Mouse (Mus musculus) spleen, adult 2 months (tissue): Measurements from ENCODE around the gene Ccdc58. TPM values are rescaled to one million over a fixed set of nuclear protein-coding genes. Genes with fewer than 3 reads are reported as not detected.

ENCODE experiments used
- DNase-seq, 2 experiments: peaks; one replicate each; pipeline versions ENCODE4 v3.0.0 to v3.0.0-alpha.2; 2012 to 2021; ENCODE audit warnings: low spot score in 2 of 2, low read depth in 1 of 2
- H3K27ac ChIP-seq: fragments of 200-500 bp; 2 replicates; pipeline ENCODE4 v1.5.1; 2012; ENCODE audit warnings: low read length, inconsistent platforms; ENCODE audit not compliant: insufficient read depth
- H3K27me3 ChIP-seq: fragments of 200-500 bp; 2 replicates; pipeline ENCODE4 v1.6.1; 2012; ENCODE audit warnings: mild to moderate bottlenecking, moderate library complexity, low read length, inconsistent platforms; ENCODE audit not compliant: control insufficient read depth, insufficient read depth
- H3K36me3 ChIP-seq: fragments of 200-500 bp; 2 replicates; pipeline ENCODE4 v1.6.1; 2012; ENCODE audit warnings: mild to moderate bottlenecking, low read length, inconsistent platforms; ENCODE audit not compliant: control insufficient read depth, insufficient read depth
- H3K4me1 ChIP-seq: fragments of 200-500 bp; 2 replicates; pipeline ENCODE4 v1.6.1; 2011; ENCODE audit warnings: inconsistent platforms; ENCODE audit not compliant: control insufficient read depth, insufficient read depth, insufficient read length
- H3K4me3 ChIP-seq: fragments of 200-500 bp; 2 replicates; pipeline ENCODE4 v1.5.1; 2011; ENCODE audit warnings: mild to moderate bottlenecking, inconsistent platforms; ENCODE audit not compliant: insufficient read depth, insufficient read length; ENCODE audit errors: extremely low read depth
- CTCF ChIP-seq: fragments of 200-500 bp; IDR thresholded peaks from 2 replicates; pipeline ENCODE4 v1.5.1; 2011; ENCODE audit warnings: mild to moderate bottlenecking, inconsistent platforms; ENCODE audit not compliant: insufficient read depth, insufficient read length, insufficient replicate concordance; ENCODE audit errors: extremely low read depth
- POLR2A ChIP-seq: fragments of 200-500 bp; IDR thresholded peaks from 2 replicates; pipeline ENCODE4 v1.6.1; 2011; ENCODE audit warnings: low read depth, low read length, inconsistent platforms
- WGBS: fragments of 180-500 bp; shearing (Covaris S2); methylation state at CpG from one replicate; pipeline ENCODE4 v1.1.7; 2018; 5-methylcytosine and 5-hydroxymethylcytosine counted together
- polyA plus RNA-seq: library from polyadenylated mRNA; depleted of rRNA; stranded (reverse); fragments of >200 nt; gene quantifications from 2 replicates; pipeline ENCODE4 v1.2.3, GENCODE M21; 2012

Gene Ccdc58
- polyA plus RNA-seq, 1 experiment, result 2.4 TPM

- H3K27me3 ChIP-seq, result no peaks in the 10 kb centered on the region
- WGBS, result 86% methylated on average over 2 of the region's 2 CpGs
- H3K4me1 ChIP-seq, result no peaks in the 10 kb centered on the region
- no peak for TF ChIP-seq CTCF
- TF ChIP-seq POLR2A, result no peak
- no peaks in the 10 kb centered on the region for H3K36me3 ChIP-seq
- no peak for DNase-seq
- H3K27ac ChIP-seq, result no peak overlapping the region
- H3K4me3 ChIP-seq, result no peak overlapping the region
Observed at GRCm38 (mm10) chr16:36063315-36063714, 8.2 kb upstream of the Ccdc58 start.

GRCm38 (mm10) chr16:36064904-36065303 lies 6.6 kb upstream of the Ccdc58 start:
- no peaks in the 10 kb centered on the region for H3K27me3 ChIP-seq
- no peak overlapping the region for H3K27ac ChIP-seq
- no peak overlapping the region for H3K4me3 ChIP-seq
- no peak for DNase-seq
- 94% methylated on average over 5 of the region's 5 CpGs for WGBS
- no peaks in the 10 kb centered on the region for H3K36me3 ChIP-seq
- TF ChIP-seq CTCF (no peak), POLR2A (no peak)
- no peaks in the 10 kb centered on the region for H3K4me1 ChIP-seq

GRCm38 (mm10) chr16:36067694-36068093 lies 3.8 kb upstream of the Ccdc58 start:
- WGBS, result 58% methylated on average over 2 of the region's 2 CpGs
- H3K4me3 ChIP-seq, result no peak overlapping the region

GRCm38 (mm10) chr16:36068356-36068755 lies 3.1 kb upstream of the Ccdc58 start:
- WGBS, result 91% methylated on average over 3 of the region's 3 CpGs
- DNase-seq, result no peak
- no peaks in the 10 kb centered on the region for H3K4me1 ChIP-seq
- no peak overlapping the region for H3K27ac ChIP-seq
- H3K27me3 ChIP-seq, result no peaks in the 10 kb centered on the region
- no peak overlapping the region for H3K4me3 ChIP-seq
- H3K36me3 ChIP-seq, result no peaks in the 10 kb centered on the region
- TF ChIP-seq CTCF, result no peak
- no peak for TF ChIP-seq POLR2A

More at GRCm38 (mm10) chr16:36067694-36068093, 3.8 kb upstream of the Ccdc58 start:
- no peak for TF ChIP-seq POLR2A
- TF ChIP-seq CTCF, result no peak
- Histone ChIP-seq H3K4me1 (no peaks in the 10 kb centered on the region), H3K27me3 (no peaks in the 10 kb centered on the region), H3K27ac (no peak overlapping the region), H3K36me3 (no peaks in the 10 kb centered on the region)
- no peak for DNase-seq

GRCm38 (mm10) chr16:36069819-36070575 lies 1.5 kb upstream of the Ccdc58 start:
- no peak for TF ChIP-seq CTCF
- Histone ChIP-seq H3K27me3 (no peaks in the 10 kb centered on the region), H3K36me3 (no peaks in the 10 kb centered on the region), H3K4me1 (no peaks in the 10 kb centered on the region), H3K4me3 (no peak overlapping the region), H3K27ac (no peak overlapping the region)
- DNase-seq, result no peak
- WGBS, result 66% methylated on average over 9 of the region's 9 CpGs

- Histone ChIP-seq H3K4me3 (peak overlapping the region; percentile 75), H3K27me3 (no peaks in the 10 kb centered on the region), H3K36me3 (no peaks in the 10 kb centered on the region), H3K4me1 (no peaks in the 10 kb centered on the region), H3K27ac (peak overlapping the region; percentile 94)
- 1% methylated on average over 16 of the region's 16 CpGs for WGBS
- DNase-seq, result no peak
- TF ChIP-seq CTCF (no peak), POLR2A (no peak)
Observed at GRCm38 (mm10) chr16:36071071-36071449, 425 bp upstream of the Ccdc58 start.

- Histone ChIP-seq H3K4me3 (peak overlapping the region; percentile 75), H3K36me3 (no peaks in the 10 kb centered on the region), H3K27me3 (no peaks in the 10 kb centered on the region), H3K4me1 (no peaks in the 10 kb centered on the region), H3K27ac (no peak overlapping the region)
- no peak for DNase-seq
- WGBS, result 29% methylated on average over 8 of the region's 8 CpGs
- no peak for TF ChIP-seq POLR2A
- TF ChIP-seq CTCF, result no peak
Observed at GRCm38 (mm10) chr16:36072410-36073011, 1.0 kb downstream of the Ccdc58 start.
